Mouse (Mus musculus) C2C12 (cell line): Measurements from ENCODE around the gene Slc38a2.

Experiments used
- CEBPB ChIP-seq: IDR thresholded peaks from one replicate; pipeline ENCODE4 v1.6.1; 2011; ENCODE audit warnings: low read depth, mild to moderate bottlenecking, control low read depth, moderate library complexity
- CTCF ChIP-seq: IDR thresholded peaks from one replicate; pipeline ENCODE4 v1.5.1; 2011; ENCODE audit not compliant: control insufficient read depth, insufficient read depth, insufficient read length
- FOSL1 ChIP-seq: IDR thresholded peaks from one replicate; pipeline ENCODE4 v1.8.0; 2011; ENCODE audit warnings: mild to moderate bottlenecking, low read length; ENCODE audit not compliant: poor library complexity, insufficient read depth, severe bottlenecking
- MAX ChIP-seq: IDR thresholded peaks from one replicate; pipeline ENCODE4 v1.6.1; 2011; ENCODE audit warnings: mild to moderate bottlenecking, control low read depth
- MYOD1 ChIP-seq: IDR thresholded peaks from one replicate; pipeline ENCODE4 v1.6.1; 2011; ENCODE audit warnings: low read depth; ENCODE audit not compliant: control insufficient read depth, insufficient read length
- MYOG ChIP-seq: IDR thresholded peaks from one replicate; pipeline ENCODE4 v1.6.1; 2011; ENCODE audit not compliant: control insufficient read depth, insufficient read length; ENCODE audit errors: extremely low read depth
- USF1 ChIP-seq: IDR thresholded peaks from one replicate; pipeline ENCODE4 v1.6.1; 2011; ENCODE audit warnings: low read depth, mild to moderate bottlenecking, control low read depth, moderate library complexity

DNA sequence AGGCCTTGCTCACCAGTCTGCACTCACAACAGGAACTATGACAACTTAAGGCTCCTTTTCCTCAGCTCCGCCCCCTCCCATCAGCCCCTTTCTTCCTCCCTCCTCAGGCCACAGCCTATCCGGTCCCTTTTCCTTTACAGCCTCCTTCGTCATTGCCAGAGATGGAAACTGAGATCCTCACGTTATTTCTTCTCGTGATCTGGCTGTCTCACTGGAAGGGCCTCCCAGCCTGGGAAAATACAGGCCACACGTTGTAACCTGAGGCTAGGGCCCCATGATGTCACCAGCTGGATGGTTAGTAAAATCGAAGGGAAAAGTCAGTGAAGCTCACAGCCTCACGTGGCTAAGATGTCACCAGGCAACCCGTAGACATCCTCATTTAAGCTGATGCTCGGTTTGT lies 61.4 kb downstream of the Slc38a2 start:
- no peak for TF ChIP-seq CTCF
- TF ChIP-seq MYOD1 = no peak
- TF ChIP-seq MYOG = no peak
- TF ChIP-seq USF1 = peak; percentile 85
- peak; percentile 63 for TF ChIP-seq MAX
- TF ChIP-seq CEBPB = no peak
- no peak for TF ChIP-seq FOSL1
